Mouse (Mus musculus): ENCODE data around the gene Scarf2. TPM values are rescaled to one million over a fixed set of nuclear protein-coding genes. Genes with fewer than 3 reads are reported as not detected.
A peak's percentile ranks its signal among the peaks of the same experiment; 100 is the strongest.

The Scarf2 gene
- total RNA-seq, 2 experiments from 2014 or later: 2.9 to 3.2 TPM

DNA sequence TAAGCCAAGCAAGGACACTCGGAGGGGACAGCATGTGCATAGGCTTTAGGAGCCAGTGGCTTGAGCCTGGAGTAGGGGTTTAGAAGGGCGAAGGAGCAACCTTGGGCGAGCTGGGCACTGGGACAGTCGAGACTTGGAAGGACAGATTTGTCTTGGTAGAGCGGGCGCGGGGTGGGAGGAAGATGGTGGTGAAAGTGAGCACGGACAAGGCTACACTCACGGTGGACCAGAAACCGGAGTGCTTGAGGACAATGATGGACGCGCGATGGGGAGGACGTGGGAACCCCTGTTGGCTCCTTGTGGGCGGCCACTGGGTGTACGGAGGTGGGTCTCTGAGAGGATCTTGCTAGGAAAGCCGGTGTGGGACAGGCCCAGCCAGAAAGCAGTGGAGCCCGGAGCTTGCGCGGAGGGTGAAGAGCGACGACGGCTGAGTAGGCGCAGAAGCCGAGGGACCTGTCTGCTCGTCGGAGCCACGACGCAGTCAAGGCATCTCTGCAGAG, 780 bp downstream of the Scarf2 start:
- intact Hi-C loops (cut with DNase I): no loop called here
- no peak for DNase-seq (ENCODE audit: low spot score in 2 of 2)

DNA sequence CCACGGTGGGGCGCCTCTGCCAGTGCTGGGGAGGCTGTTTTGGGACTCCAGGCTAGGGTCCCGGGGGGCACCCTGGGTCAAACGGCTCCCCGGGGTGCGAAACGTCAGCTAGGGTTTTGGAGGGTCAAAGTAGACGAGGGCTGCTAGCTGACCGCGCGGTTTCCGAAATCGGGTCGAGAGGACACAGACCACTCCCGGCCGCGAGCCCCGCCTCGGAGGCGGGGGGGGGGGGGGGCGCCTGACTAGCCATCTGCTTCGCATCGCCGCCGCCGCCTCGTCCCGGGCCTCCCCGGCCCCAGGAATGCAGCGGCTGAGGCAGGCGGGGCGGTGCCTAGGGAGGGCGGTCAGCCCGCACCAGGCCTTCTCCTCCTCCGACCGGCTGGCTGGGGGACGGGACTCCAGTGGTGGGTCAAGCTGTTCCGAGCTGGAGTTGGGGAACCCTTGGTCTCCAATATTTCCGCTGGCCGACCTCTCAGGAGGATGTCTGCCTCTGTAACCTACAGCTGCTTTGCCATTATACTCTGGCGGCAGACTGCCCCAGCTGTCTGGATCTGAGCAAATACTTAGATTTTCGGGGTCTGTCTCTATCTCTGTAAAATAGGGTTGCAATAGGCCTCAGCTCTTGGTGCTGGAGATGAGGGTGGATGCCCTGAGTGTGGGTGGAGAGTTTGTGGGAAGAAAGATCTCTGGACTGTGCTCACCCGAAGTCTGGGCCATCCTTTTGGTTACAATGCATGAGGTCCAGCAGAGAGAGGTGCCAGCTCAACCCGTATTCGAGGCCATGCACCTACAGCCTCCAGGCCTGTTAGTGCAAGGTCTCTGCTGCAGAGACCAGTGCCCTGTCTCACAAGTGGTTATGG, 1.5 kb downstream of the Scarf2 start:
- intact Hi-C loops (cut with DNase I): no loop called here
- DNase-seq (ENCODE audit: low spot score in 2 of 2): no peak

DNA sequence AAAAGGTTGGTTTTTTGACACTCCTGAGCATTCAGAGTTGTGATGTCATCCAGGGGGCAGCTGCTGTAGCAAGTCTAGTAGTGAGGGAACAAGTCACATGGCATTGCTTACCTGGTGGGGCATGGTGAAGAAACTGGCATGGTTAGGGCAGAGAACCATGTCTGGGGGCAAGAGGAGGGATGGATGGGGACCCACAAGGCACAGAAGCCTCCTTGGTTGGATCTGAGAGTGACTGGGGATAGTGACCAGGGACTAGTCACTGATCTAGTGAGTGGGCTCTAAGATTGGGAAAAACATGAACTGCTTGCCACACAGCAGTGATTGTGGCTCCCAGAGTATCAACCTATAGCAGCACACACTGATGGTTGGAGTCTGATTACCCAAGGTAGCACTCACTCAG, 2.5 kb downstream of the Scarf2 start:
- DNase-seq (ENCODE audit: low spot score in 2 of 2): no peak
- intact Hi-C loops (cut with DNase I): no loop called here

DNA sequence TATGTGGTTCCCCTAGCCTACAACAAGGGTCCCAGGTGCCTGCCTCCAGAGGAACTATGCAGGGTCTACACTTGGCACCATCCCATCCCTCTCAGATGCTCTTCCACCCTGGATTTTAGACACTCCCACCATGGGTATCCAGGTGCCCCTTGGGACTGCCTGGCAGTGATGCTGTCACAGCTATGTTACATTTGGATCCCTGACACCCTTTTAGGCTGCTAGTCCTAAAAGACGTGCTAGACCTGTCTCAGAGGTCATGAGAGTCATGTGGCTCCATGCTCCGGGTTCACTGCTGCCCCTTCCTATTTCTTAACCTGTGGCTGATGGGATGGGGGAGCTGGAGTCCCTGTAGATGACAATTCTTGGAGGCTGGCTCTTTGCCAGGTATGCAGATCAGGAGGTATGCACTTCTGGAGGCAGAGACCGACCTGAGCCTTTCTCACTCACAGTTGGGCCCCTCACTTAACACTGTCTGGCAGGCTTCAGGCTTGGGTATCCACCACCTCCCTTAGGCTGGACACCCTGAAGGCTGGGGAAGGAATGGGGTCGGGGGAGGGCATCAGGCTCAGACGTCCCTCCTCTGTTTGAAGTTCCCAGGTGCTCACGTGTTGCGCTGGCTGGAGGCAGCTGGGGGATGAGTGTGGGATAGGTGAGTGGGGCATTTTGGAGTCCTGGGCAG, 4.8 kb downstream of the Scarf2 start:
- intact Hi-C loops (cut with DNase I): no loop called here

DNA sequence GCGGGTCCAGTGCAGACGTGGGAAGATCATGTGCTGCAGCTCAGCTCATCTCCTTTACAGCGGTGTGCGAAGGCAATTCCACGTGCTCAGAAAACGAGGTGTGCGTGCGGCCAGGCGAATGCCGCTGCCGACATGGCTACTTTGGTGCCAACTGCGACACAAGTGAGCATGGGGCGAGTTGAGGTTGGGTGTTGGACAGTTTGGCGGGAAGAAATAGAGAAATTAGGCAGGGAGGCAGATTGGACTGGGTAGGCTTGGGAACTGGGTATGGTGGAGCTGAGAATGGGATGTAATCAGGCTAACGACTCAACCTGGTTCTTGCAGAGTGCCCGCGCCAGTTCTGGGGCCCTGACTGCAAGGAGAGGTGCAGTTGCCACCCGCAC, 5.4 kb downstream of the Scarf2 start:
- intact Hi-C loops (cut with DNase I): no loop called here
- no peak for DNase-seq (ENCODE audit: low spot score in 2 of 2)

More for the DNA sequence above, 4.8 kb downstream of the Scarf2 start:
- no peak for DNase-seq (ENCODE audit: low spot score in 2 of 2)

DNA sequence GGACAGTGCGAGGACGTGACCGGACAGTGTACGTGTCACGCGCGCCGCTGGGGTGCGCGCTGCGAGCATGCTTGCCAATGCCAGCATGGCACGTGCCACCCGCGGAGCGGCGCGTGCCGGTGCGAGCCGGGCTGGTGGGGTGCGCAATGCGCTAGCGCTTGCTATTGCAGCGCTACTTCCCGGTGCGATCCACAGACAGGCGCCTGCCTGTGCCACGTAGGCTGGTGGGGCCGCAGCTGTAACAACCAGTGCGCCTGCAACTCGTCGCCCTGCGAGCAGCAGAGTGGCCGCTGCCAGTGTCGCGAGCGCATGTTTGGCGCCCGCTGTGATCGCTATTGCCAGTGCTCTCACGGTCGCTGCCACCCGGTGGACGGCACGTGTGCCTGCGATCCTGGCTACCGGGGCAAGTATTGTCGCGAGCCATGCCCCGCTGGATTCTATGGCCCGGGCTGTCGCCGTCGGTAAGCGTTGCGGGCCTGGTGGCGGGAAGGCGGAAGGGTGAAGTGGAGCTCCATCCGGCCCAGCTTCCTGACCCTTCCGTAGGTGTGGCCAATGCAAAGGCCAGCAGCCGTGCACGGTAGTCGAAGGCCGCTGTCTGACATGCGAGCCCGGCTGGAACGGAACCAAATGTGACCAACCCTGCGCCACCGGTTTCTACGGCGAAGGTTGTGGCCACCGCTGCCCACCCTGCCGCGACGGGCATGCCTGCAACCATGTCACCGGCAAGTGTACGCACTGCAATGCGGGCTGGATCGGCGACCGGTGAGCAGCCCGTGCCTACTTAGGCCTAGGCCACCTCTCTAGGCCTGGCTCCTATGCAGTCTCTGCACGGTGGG, 6.0 kb downstream of the Scarf2 start:
- DNase-seq (ENCODE audit: low spot score in 2 of 2): peak; percentile 54 to 76
- intact Hi-C loops (cut with DNase I): no loop called here

DNA sequence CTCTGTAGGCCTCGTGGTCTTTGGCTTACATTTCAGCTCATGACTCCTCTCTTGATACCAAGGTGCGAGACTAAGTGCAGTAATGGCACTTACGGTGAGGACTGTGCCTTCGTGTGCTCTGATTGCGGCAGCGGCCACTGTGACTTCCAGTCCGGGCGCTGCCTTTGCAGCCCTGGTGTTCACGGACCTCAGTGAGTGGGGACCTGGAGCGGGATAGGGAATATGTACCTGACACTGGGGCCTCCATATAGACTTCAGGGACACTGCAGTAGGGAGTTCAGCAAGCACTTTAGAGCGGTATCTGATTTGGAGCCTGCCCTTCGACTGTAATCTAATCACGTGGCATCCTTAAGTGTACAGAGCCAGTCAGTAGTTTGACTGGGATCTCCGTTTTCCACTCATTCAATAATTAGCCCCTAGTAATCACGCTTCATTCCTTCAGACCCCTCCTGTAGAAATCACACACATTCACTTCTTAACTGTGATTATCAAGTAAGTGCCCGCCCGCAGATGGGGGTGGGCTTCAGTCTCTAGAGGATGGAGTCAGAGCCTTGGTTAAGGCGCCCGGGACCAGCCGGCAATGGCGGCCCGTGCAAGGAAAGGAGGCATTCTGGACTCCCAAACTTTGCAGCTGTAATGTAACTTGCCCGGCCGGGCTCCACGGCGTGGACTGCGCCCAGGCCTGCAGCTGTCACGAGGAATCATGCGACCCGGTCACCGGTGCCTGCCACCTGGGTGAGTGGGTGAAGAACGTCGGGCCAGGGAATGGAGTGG, 6.8 kb downstream of the Scarf2 start:
- intact Hi-C loops (cut with DNase I): no loop called here

DNA sequence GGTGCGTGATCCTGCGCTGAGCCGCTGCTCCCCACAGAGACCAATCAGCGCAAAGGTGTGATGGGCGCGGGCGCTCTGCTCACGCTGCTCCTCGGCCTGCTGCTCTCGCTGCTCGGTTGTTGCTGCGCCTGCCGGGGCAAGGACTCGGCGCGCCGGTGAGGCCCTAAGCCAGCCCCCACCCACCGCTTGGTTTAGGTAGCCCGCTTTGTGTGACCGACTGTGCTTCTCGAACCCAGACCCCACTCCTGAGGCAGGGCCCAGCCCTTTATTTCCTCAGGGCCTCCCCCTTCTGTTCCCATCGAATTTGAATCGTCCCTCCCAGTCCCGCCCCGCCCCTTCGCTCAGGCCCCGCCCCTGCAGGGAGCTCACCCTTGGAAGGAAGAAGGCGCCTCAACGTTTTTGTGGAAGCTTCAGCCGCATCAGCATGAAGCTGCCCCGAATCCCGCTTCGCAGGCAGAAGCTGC, 7.4 kb downstream of the Scarf2 start:
- DNase-seq (ENCODE audit: low spot score in 2 of 2): no peak

More for the DNA sequence above, 6.8 kb downstream of the Scarf2 start:
- DNase-seq (ENCODE audit: low spot score in 2 of 2): no peak

DNA sequence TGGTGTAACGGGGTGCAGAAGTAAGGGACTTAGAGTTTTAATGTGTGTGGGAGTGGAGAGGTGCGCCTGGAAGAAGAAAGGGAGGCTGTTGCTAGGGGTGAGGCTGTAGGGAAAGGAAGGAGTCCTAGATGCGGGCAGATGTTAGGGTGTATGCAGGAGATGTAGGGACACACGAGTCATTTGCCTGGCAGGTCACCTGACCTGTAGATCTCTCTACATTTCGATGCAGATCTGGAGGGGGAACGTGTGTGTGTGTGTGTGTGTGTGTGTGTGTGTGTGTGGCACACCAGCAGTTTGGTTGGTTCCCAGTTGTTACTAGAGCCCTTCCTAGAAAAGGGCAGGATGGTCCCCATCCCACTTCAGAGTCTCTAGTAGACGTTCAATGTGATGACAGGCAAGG, 7.9 kb downstream of the Scarf2 start:
- intact Hi-C loops (cut with DNase I): no loop called here
- DNase-seq (ENCODE audit: low spot score in 2 of 2): no peak

More for the DNA sequence above, 7.4 kb downstream of the Scarf2 start:
- intact Hi-C loops (cut with DNase I): no loop called here

DNA sequence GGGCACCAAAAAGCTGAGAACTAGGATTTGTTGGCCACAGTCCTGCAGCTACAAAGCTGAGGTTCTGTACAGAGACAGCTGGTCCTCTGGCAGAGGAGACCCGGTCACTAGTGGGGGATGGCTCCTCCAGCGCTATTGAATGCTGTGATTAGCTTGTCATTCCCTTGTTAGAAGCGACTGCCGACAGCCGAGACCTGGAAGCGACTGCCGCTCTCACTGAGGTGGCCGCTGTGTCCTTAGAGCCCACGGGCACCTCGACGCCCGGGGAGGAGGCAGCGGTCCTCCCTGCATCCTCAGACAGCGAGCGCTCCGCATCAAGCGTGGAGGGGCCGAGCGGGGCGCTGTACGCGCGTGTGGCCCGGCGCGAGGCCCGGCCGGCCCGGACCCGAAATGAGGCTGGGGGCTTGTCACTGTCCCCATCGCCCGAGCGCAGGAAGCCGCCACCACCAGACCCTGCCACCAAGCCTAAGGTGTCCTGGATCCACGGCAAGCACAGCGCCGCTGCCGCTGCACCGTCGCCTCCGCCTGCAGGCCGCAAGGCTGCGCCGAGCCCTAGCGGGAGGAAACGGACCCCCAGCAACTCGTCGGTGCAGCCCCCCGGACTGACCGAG, 9.6 kb downstream of the Scarf2 start:
- DNase-seq (ENCODE audit: low spot score in 2 of 2): peak; percentile 28 to 57
- intact Hi-C loops (cut with DNase I): no loop called here

DNA sequence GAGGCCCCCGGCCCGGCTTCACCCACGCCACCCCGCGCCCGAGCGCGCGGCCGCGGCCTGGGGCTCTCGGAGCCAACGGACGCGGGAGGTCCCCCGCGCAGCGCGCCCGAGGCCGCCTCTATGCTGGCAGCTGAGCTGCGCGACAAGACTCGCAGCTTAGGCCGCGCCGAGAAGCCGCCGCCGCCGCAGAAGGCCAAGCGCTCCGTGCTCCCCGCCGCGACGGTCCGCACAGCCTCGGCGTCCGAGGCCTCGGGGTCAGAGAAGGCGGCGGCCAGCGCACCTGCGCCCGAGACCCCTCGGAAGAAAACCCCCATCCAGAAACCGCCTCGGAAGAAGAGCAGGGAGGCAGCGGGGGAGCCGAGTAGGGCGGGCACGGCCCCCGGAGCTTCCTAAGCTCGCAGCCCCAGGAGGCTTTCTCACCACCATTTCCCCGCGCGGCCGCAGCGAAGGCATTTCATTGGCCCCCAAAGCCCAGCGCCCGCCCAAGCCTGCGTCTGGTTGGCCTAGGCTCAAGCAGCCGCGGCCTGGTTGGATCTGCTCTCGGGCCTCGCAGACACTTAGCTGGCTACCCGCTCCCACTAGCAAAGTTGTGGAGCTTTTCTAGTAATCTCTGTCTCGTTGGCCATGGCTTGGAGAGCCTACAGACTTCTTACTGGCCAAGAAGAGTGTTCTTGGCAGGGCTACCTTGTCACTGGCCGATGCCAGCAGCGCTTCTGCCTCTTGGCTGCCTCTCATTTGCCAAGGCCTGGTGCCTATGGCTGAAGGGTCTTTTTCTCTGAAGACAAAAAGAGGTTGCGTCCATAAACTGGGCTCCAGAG, 10.3 kb downstream of the Scarf2 start:
- DNase-seq (ENCODE audit: low spot score in 2 of 2): peak; percentile 92 to 94
- intact Hi-C loops (cut with DNase I): no loop called here

DNA sequence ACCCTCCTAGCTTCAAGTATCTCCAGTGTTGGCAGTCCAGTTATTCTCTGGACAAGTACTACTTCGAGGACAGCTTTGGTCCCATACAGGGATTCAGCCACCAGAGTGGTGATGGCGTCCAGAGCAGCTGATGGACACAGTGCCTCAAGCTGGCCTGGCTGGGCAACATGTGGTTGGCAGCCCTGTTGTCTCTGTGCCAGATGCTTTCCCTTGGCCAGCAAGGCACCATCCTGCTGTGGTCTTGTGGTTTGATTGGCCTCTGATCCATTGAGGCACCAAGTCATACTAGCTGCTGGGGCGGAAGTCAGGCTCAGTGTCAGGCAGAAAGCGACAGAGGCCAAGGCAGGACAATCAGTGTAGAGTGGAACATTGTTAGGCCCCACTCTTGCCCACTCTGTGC, 12.0 kb downstream of the Scarf2 start:
- DNase-seq (ENCODE audit: low spot score in 2 of 2): no peak
- intact Hi-C loops (cut with DNase I): no loop called here

DNA sequence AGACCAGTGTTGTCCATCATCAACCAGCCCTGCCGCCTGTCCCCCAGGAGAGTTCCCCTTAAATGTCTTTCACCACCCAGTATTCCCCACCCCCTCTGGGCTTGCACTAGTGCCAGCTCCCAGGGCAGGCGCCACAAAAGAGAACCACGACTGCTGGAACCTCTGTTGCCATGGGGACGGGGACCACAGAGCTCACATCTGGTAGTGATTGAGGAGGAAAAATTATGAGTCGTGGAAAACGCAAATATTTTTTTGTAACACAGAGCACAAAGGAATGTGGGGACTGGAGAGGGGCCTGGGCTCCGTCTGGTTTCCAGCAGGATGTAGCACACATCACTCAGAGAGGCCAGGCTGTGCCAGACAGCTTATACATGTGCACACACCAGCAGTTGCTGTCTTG, 12.6 kb downstream of the Scarf2 start:
- intact Hi-C loops (cut with DNase I): loop anchor here (5.0 kb wide), 1 partner anchor 252 kb away; no protein-coding TSS in a partner anchor
- no peak for DNase-seq (ENCODE audit: low spot score in 2 of 2)

DNA sequence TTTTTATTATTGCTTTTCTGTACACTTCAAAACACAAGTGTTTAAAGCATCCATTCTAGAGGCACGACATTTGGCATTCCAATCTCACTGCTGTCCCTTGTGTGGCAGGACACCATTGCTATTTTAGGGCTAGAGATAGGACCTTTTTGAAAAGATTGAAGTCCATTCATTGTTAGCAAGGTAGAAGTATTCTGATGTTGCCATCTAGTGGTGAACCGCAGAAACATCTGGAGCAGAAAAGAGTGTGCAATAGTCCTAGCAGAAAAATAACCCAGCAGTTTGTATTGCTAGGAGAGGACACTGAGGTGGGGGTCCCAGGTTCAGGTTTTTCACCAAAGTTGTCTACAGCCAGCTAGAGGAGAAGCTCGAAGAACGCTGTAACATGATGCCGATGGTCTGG, 15.0 kb downstream of the Scarf2 start:
- intact Hi-C loops (cut with DNase I): loop anchor here (2.0 to 5.0 kb wide), 2 partner anchors 67 to 255 kb away; no protein-coding TSS in a partner anchor
- peak in 1 of 2 experiments; percentile 59 for DNase-seq (ENCODE audit: low spot score in 2 of 2)

DNA sequence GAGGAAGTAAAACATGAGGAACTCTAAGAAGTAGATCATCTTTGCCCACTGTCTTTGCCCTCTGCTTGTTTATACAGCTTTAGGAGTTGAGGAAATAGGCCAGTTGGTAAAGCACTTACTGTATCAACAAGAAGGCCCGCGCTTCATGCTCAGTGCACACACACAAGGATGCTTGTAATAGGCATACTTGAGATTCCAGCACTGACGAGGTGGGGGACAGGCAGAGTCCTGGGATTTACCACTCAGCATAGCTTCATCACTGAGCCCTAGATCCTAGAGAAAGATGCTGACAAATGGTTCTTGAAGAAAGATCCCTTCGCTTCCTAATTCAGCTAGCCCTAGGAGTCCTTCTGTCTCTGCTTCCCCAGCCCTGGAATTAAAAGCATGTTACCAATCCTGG, 16.1 kb downstream of the Scarf2 start:
- DNase-seq (ENCODE audit: low spot score in 2 of 2): no peak
- intact Hi-C loops (cut with DNase I): loop anchor here (2.0 to 5.0 kb wide), 2 partner anchors 68 to 256 kb away; no protein-coding TSS in a partner anchor

DNA sequence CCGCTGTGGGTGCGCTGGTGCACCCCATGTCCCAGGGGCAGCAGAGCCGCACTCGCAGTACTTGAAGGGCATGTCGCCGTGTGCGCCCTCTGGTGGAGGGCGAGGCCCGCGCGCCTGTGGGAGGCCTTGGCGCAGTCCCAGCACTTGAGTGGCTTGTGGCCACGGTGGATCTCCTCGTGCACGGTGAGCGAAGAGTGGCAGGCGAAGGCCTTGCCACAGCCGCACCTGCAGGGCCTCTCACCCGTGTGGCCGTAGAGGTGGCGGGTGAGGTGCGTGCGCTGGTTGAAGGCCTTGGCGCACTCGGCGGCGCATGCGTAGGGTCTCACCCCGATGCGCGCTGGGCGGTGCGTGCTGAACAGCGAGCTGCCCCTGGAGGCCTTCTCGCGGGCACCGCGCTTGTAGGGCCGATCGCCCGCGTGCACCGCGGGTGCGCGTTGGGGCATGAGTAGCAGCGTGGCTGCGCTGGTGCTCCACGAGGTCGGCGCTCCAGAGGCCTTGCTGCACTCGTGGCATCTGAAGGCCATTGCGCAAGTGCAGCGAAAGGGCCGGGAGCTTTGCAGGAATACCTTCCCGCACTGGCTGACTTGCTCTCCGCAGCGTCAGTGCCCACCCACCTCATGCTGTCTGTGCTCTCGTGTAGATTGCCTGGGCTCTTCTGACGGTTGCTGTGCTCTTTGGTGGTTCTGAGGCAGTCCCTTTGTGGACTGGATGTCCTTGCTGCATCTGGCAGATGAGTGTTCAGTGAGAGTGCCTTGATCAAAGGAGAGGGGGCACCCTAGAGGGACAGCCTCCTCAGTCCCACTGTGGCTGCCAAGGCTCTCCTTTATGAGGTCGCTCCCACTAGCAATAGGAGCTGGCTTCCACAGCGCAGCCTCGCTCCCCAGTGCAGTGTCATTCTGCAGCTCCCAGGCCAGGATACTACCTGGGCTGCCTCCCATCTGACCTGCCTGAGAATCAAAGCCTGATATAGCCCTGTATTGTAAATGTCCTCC, 18.6 kb downstream of the Scarf2 start:
- intact Hi-C loops (cut with DNase I): no loop called here
- peak; percentile 59 to 63 for DNase-seq (ENCODE audit: low spot score in 2 of 2)

DNA sequence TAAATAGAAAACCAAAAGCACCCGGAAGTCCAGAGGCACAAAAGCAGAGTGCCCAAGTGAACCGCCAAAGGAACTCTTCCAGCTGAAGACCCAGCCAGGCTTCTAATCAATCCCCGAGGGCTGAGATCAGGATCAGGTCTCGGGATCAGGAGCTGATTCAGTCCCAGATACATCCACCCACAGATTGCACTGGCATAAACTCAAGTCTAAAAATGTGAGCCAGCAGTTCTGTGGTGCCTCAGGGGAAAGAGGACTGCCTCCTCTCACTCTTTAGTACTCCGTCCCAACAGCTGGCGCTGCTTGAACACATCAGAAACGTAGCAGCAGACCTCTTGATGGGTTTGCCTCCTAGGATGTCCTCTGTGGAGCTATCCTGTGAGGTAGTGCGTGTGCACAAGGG, 19.4 kb downstream of the Scarf2 start:
- intact Hi-C loops (cut with DNase I): no loop called here
- DNase-seq (ENCODE audit: low spot score in 2 of 2): no peak

Measured in left cerebral cortex, postnatal 25 days (tissue).